Mouse (Mus musculus) E14TG2a.4 (cell line): ENCODE results near the gene Foxn3.

Experiments
- CTCF ChIP-seq: conservative IDR thresholded peaks from 2 replicates; pipeline ENCODE4 v1.5.1; 2014; ENCODE audit warnings: low read length
- NANOG ChIP-seq: IDR thresholded peaks from 2 replicates; pipeline ENCODE4 v1.6.1; 2014; ENCODE audit warnings: borderline replicate concordance, low read length, mixed read lengths
- POU5F1 ChIP-seq: IDR thresholded peaks from 2 replicates; pipeline ENCODE4 v1.6.1; 2014; ENCODE audit warnings: low read length, borderline replicate concordance

- TF ChIP-seq CTCF (no peak), NANOG (no peak), POU5F1 (no peak)
Observed at GRCm38 (mm10) chr12:99305324-99305723, 258.1 kb downstream of the Foxn3 start.
